Mouse (Mus musculus) stomach, embryonic 15.5 days (tissue): ENCODE measurements at regions not wholly inside any gene's neighbourhood (a gene's known extent, or its start where the extent isn't known, plus 50 kb on each side); places are given as distances from the start of the nearest gene placed in this dataset.

Source experiments
- ATAC-seq: fragments of 200-750 bp; cut with Nextera tagmentation; 2 replicates; pipeline ENCODE4 v1.8.0; 2017; ENCODE audit warnings: low read depth, moderate number of reproducible peaks, moderate TSS enrichment; ENCODE audit not compliant: insufficient read depth, low FRiP score
- H3K27ac ChIP-seq: fragments of 300-500 bp; sonication (generic); 2 replicates; pipeline ENCODE4 v1.5.1; 2015; ENCODE audit warnings: mild to moderate bottlenecking, inconsistent platforms
- H3K27me3 ChIP-seq: fragments of 300-500 bp; sonication (generic); replicated peaks from 2 replicates; pipeline ENCODE4 v1.6.1; 2015; ENCODE audit warnings: inconsistent platforms
- H3K36me3 ChIP-seq: fragments of 300-500 bp; sonication (generic); 2 replicates; pipeline ENCODE4 v1.6.1; 2015; ENCODE audit warnings: inconsistent platforms
- H3K4me1 ChIP-seq: fragments of 300-500 bp; sonication (generic); 2 replicates; pipeline ENCODE4 v1.6.1; 2015; ENCODE audit warnings: inconsistent platforms
- H3K4me2 ChIP-seq: fragments of 300-500 bp; sonication (generic); 2 replicates; pipeline ENCODE4 v1.6.1; 2015; ENCODE audit warnings: mild to moderate bottlenecking, inconsistent platforms
- H3K4me3 ChIP-seq: fragments of 300-500 bp; sonication (generic); replicated peaks from 2 replicates; pipeline ENCODE4 v1.5.1; 2015; ENCODE audit warnings: inconsistent platforms
- H3K9ac ChIP-seq: fragments of 300-500 bp; sonication (generic); 2 replicates; pipeline ENCODE4 v1.6.1; 2015; ENCODE audit warnings: inconsistent platforms
- H3K9me3 ChIP-seq: fragments of 300-500 bp; sonication (generic); 2 replicates; pipeline ENCODE4 v1.6.1; 2016; ENCODE audit warnings: inconsistent platforms
- WGBS: fragments of 180-500 bp; shearing (Covaris S2); methylation state at CpG from one replicate; pipeline ENCODE4 v1.1.7; 2015; 5-methylcytosine and 5-hydroxymethylcytosine counted together

GRCm38 (mm10) chr4:105640793-105641192, 148.9 kb upstream of the Gm12728 start:
- no peak overlapping the region for H3K9ac ChIP-seq
- no peak overlapping the region for H3K27ac ChIP-seq
- H3K4me3 ChIP-seq = no peak overlapping the region
- H3K4me2 ChIP-seq = no peak overlapping the region
- peaks cover 5% of the 10 kb centered on the region; the same call in 1 of the 2 replicates for H3K4me1 ChIP-seq
- 20% methylated on average over 4 of the region's 4 CpGs for WGBS
- ATAC-seq = peak; percentile 18; the same call in 1 of the 2 replicates
- no peaks in the 10 kb centered on the region for H3K9me3 ChIP-seq
- no peaks in the 10 kb centered on the region for H3K36me3 ChIP-seq
- H3K27me3 ChIP-seq = no peaks in the 10 kb centered on the region

- no peak overlapping the region for H3K27ac ChIP-seq
- no peaks in the 10 kb centered on the region for H3K9me3 ChIP-seq
- H3K4me2 ChIP-seq = no peak overlapping the region
- no peaks in the 10 kb centered on the region for H3K36me3 ChIP-seq
- ATAC-seq = no peak
- WGBS = 69% methylated on average over 4 of the region's 4 CpGs
- H3K27me3 ChIP-seq = no peaks in the 10 kb centered on the region
- H3K4me1 ChIP-seq = peaks cover 5% of the 10 kb centered on the region; the same call in 1 of the 2 replicates
- H3K4me3 ChIP-seq = no peak overlapping the region
- H3K9ac ChIP-seq = no peak overlapping the region
Observed at GRCm38 (mm10) chr4:105641582-105641981, 148.1 kb upstream of the Gm12728 start.

- Histone ChIP-seq H3K9me3 (no peaks in the 10 kb centered on the region), H3K36me3 (no peaks in the 10 kb centered on the region), H3K4me1 (no peaks in the 10 kb centered on the region), H3K4me2 (no peak overlapping the region), H3K27me3 (no peaks in the 10 kb centered on the region), H3K9ac (no peak overlapping the region), H3K27ac (no peak overlapping the region), H3K4me3 (no peak overlapping the region)
- no peak for ATAC-seq
- 50% methylated on average over 7 of the region's 7 CpGs for WGBS
Observed at GRCm38 (mm10) chr4:105648820-105649446, 140.7 kb upstream of the Gm12728 start.

GRCm38 (mm10) chr4:105649447-105649833, 140.2 kb upstream of the Gm12728 start:
- Histone ChIP-seq H3K27ac (no peak overlapping the region), H3K36me3 (no peaks in the 10 kb centered on the region), H3K4me1 (no peaks in the 10 kb centered on the region), H3K27me3 (no peaks in the 10 kb centered on the region), H3K9me3 (no peaks in the 10 kb centered on the region), H3K4me2 (no peak overlapping the region), H3K4me3 (no peak overlapping the region), H3K9ac (no peak overlapping the region)
- 74% methylated on average over 2 of the region's 2 CpGs for WGBS
- ATAC-seq = no peak

- Histone ChIP-seq H3K9me3 (no peaks in the 10 kb centered on the region), H3K27me3 (no peaks in the 10 kb centered on the region), H3K9ac (no peak overlapping the region), H3K4me2 (no peak overlapping the region), H3K4me3 (no peak overlapping the region), H3K36me3 (no peaks in the 10 kb centered on the region), H3K4me1 (no peaks in the 10 kb centered on the region), H3K27ac (no peak overlapping the region)
- WGBS = 43% methylated on average over 5 of the region's 5 CpGs
- ATAC-seq = peak; percentile 50; the same call in 1 of the 2 replicates
Observed at GRCm38 (mm10) chr4:105656071-105656655, 133.5 kb upstream of the Gm12728 start.

GRCm38 (mm10) chr4:105658581-105658980, 131.1 kb upstream of the Gm12728 start:
- ATAC-seq = no peak
- Histone ChIP-seq H3K4me3 (no peak overlapping the region), H3K4me1 (no peaks in the 10 kb centered on the region), H3K27me3 (no peaks in the 10 kb centered on the region), H3K9ac (no peak overlapping the region), H3K4me2 (no peak overlapping the region), H3K27ac (no peak overlapping the region), H3K36me3 (no peaks in the 10 kb centered on the region), H3K9me3 (no peaks in the 10 kb centered on the region)
- WGBS = 64% methylated on average over 3 of the region's 3 CpGs

GRCm38 (mm10) chr4:105676690-105677089, 113.0 kb upstream of the Gm12728 start:
- Histone ChIP-seq H3K27ac (no peak overlapping the region), H3K4me2 (no peak overlapping the region), H3K36me3 (no peaks in the 10 kb centered on the region), H3K9me3 (no peaks in the 10 kb centered on the region), H3K4me1 (no peaks in the 10 kb centered on the region), H3K9ac (no peak overlapping the region), H3K4me3 (no peak overlapping the region), H3K27me3 (no peaks in the 10 kb centered on the region)
- WGBS = 64% methylated on average over 1 of the region's 1 CpGs
- no peak for ATAC-seq

- Histone ChIP-seq H3K4me2 (no peak overlapping the region), H3K9ac (no peak overlapping the region), H3K36me3 (no peaks in the 10 kb centered on the region), H3K9me3 (no peaks in the 10 kb centered on the region), H3K27me3 (no peaks in the 10 kb centered on the region), H3K27ac (no peak overlapping the region), H3K4me1 (no peaks in the 10 kb centered on the region), H3K4me3 (no peak overlapping the region)
- WGBS = 37% methylated on average over 3 of the region's 3 CpGs
- ATAC-seq = no peak
Observed at GRCm38 (mm10) chr4:105690716-105691115, 99.0 kb upstream of the Gm12728 start.

- Histone ChIP-seq H3K4me3 (no peak overlapping the region), H3K4me2 (no peak overlapping the region), H3K9ac (no peak overlapping the region), H3K27me3 (no peaks in the 10 kb centered on the region), H3K4me1 (no peaks in the 10 kb centered on the region), H3K9me3 (no peaks in the 10 kb centered on the region), H3K27ac (no peak overlapping the region), H3K36me3 (no peaks in the 10 kb centered on the region)
- ATAC-seq = no peak
- 84% methylated on average over 4 of the region's 4 CpGs for WGBS
Observed at GRCm38 (mm10) chr4:105692380-105692779, 97.3 kb upstream of the Gm12728 start.

- H3K9me3 ChIP-seq = no peaks in the 10 kb centered on the region
- ATAC-seq = no peak
- 52% methylated on average over 2 of the region's 2 CpGs for WGBS
- no peak overlapping the region for H3K4me2 ChIP-seq
- no peak overlapping the region for H3K27ac ChIP-seq
- H3K4me3 ChIP-seq = no peak overlapping the region
- H3K4me1 ChIP-seq = no peaks in the 10 kb centered on the region
- H3K36me3 ChIP-seq = no peaks in the 10 kb centered on the region
- no peaks in the 10 kb centered on the region for H3K27me3 ChIP-seq
- H3K9ac ChIP-seq = no peak overlapping the region
Observed at GRCm38 (mm10) chr4:105695895-105696294, 93.8 kb upstream of the Gm12728 start.

GRCm38 (mm10) chr4:105697123-105697522, 92.5 kb upstream of the Gm12728 start:
- no peak overlapping the region for H3K9ac ChIP-seq
- no peak overlapping the region for H3K27ac ChIP-seq
- no peaks in the 10 kb centered on the region for H3K36me3 ChIP-seq
- no peak overlapping the region for H3K4me3 ChIP-seq
- H3K27me3 ChIP-seq = no peaks in the 10 kb centered on the region
- 81% methylated on average over 4 of the region's 4 CpGs for WGBS
- H3K9me3 ChIP-seq = no peaks in the 10 kb centered on the region
- H3K4me2 ChIP-seq = no peak overlapping the region
- H3K4me1 ChIP-seq = no peaks in the 10 kb centered on the region
- no peak for ATAC-seq

- WGBS = 75% methylated on average over 3 of the region's 3 CpGs
- Histone ChIP-seq H3K4me3 (no peak overlapping the region), H3K9ac (no peak overlapping the region), H3K36me3 (no peaks in the 10 kb centered on the region), H3K9me3 (no peaks in the 10 kb centered on the region), H3K4me2 (no peak overlapping the region), H3K4me1 (no peaks in the 10 kb centered on the region), H3K27ac (no peak overlapping the region), H3K27me3 (no peaks in the 10 kb centered on the region)
- ATAC-seq = no peak
Observed at GRCm38 (mm10) chr4:105702036-105702435, 87.6 kb upstream of the Gm12728 start.
